Mouse (Mus musculus) C2C12 (cell line): Measurements from ENCODE around the gene Gnai1.
A peak's percentile ranks its signal among the peaks of the same experiment; 100 is the strongest.

ENCODE experiments used
- CEBPB ChIP-seq: IDR thresholded peaks from one replicate; pipeline ENCODE4 v1.6.1; 2011; ENCODE audit warnings: low read depth, mild to moderate bottlenecking, control low read depth, moderate library complexity
- CTCF ChIP-seq: IDR thresholded peaks from one replicate; pipeline ENCODE4 v1.5.1; 2011; ENCODE audit not compliant: control insufficient read depth, insufficient read depth, insufficient read length
- FOSL1 ChIP-seq: IDR thresholded peaks from one replicate; pipeline ENCODE4 v1.8.0; 2011; ENCODE audit warnings: mild to moderate bottlenecking, low read length; ENCODE audit not compliant: poor library complexity, insufficient read depth, severe bottlenecking
- MAX ChIP-seq: IDR thresholded peaks from one replicate; pipeline ENCODE4 v1.6.1; 2011; ENCODE audit warnings: mild to moderate bottlenecking, control low read depth
- MYOD1 ChIP-seq: IDR thresholded peaks from one replicate; pipeline ENCODE4 v1.6.1; 2011; ENCODE audit warnings: low read depth; ENCODE audit not compliant: control insufficient read depth, insufficient read length
- MYOG ChIP-seq: IDR thresholded peaks from one replicate; pipeline ENCODE4 v1.6.1; 2011; ENCODE audit not compliant: control insufficient read depth, insufficient read length; ENCODE audit errors: extremely low read depth
- USF1 ChIP-seq: IDR thresholded peaks from one replicate; pipeline ENCODE4 v1.6.1; 2011; ENCODE audit warnings: low read depth, mild to moderate bottlenecking, control low read depth, moderate library complexity

DNA sequence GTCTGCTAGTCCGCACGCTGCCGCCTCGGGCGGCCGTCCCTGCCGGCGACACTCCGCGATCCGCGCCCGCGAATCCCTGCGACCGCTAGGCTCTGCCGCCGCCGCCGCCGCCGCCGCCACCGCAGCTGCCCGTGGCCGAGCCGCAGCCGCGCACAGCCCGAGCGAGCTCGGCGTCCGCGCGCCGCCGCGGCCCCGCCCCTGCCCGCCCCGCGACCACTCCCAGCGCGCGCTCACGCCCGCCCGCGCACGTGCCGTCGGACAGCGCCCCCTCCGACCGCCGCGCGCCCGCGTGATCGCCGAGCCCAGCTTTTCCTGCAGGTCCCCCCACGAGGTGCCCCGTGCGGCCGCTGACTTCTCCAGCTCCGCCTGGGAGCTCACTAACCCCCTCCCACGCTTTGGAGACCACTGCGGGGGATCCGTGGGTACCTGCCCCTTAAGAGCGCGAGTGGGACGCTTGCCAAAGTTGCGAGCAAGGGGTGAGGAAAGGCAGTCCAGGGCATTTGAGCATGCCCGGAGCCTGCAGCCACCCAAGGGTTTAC lies at the start of gene Gnai1:
- TF ChIP-seq MAX (no peak), MYOG (no peak), CTCF (peak; percentile 80), MYOD1 (no peak), CEBPB (no peak), USF1 (no peak), FOSL1 (no peak)
